Mouse (Mus musculus) heart, postnatal 0 days (tissue): Measurements from ENCODE around the gene Rnase2a. TPM values are rescaled to one million over a fixed set of nuclear protein-coding genes. Genes with fewer than 3 reads are reported as not detected.
"Not testable (repeated sequence)": the region's sequence is repeated elsewhere in the genome, so short reads cannot be mapped to it uniquely, and the experiment has no call there.

ENCODE experiments used
- ATAC-seq: fragments of 200-750 bp; cut with Nextera tagmentation; 2 replicates; pipeline ENCODE4 v1.8.0; 2017; ENCODE audit warnings: low read depth, moderate number of reproducible peaks, moderate library complexity; ENCODE audit not compliant: insufficient read depth
- DNase-seq: peaks from one replicate; pipeline ENCODE4 v3.0.0-alpha.2; 2016; ENCODE audit warnings: low spot score
- H3K27ac ChIP-seq: fragments of 300-500 bp; sonication (generic); 2 replicates; pipeline ENCODE4 v1.5.1; 2014; ENCODE audit warnings: low read depth, mild to moderate bottlenecking
- H3K27me3 ChIP-seq: fragments of 300-500 bp; sonication (generic); 2 replicates; pipeline ENCODE4 v1.6.1; 2014; ENCODE audit warnings: low read length, mixed read lengths; ENCODE audit not compliant: control insufficient read depth, insufficient read depth
- H3K36me3 ChIP-seq: fragments of 300-500 bp; sonication (generic); replicated peaks from 2 replicates; pipeline ENCODE4 v1.6.1; 2014; ENCODE audit warnings: low read length, mixed read lengths; ENCODE audit not compliant: control insufficient read depth, insufficient read depth
- H3K4me1 ChIP-seq: fragments of 300-500 bp; sonication (generic); 2 replicates; pipeline ENCODE4 v1.6.1; 2014; ENCODE audit warnings: antibody characterized with exemption; ENCODE audit not compliant: control insufficient read depth, insufficient read depth
- H3K4me2 ChIP-seq: fragments of 300-500 bp; sonication (generic); 2 replicates; pipeline ENCODE4 v1.6.1; 2014; ENCODE audit warnings: low read depth, mild to moderate bottlenecking, low read length, moderate library complexity
- H3K4me3 ChIP-seq: fragments of 300-500 bp; sonication (generic); 2 replicates; pipeline ENCODE4 v1.5.1; 2014; ENCODE audit warnings: low read depth, low read length
- H3K9ac ChIP-seq: fragments of 300-500 bp; sonication (generic); replicated peaks from 2 replicates; pipeline ENCODE4 v1.6.1; 2014; ENCODE audit warnings: low read depth, low read length, mixed read lengths
- H3K9me3 ChIP-seq: fragments of 300-500 bp; sonication (generic); replicated peaks from 2 replicates; pipeline ENCODE4 v1.6.1; 2016; ENCODE audit warnings: low read length; ENCODE audit not compliant: control insufficient read depth
- CTCF ChIP-seq: IDR thresholded peaks from 2 replicates; pipeline ENCODE4 v1.5.1; 2016; ENCODE audit warnings: antibody characterized with exemption, control low read depth, low read depth
- EP300 ChIP-seq: IDR thresholded peaks from 2 replicates; pipeline ENCODE4 v1.6.1; 2016; ENCODE audit warnings: antibody characterized with exemption, low read depth
- WGBS: fragments of 180-500 bp; shearing (Covaris S2); extraction: QIAGEN DNeasy Blood & Tissue Kit; methylation state at CpG from one replicate; pipeline ENCODE4 v1.1.7; 2014; 5-methylcytosine and 5-hydroxymethylcytosine counted together
- polyA plus RNA-seq: library from polyadenylated mRNA; unstranded; fragments of >200 nt; fragmentation: Nextera tagmentation; extraction: Ambion mirVana; gene quantifications from 2 replicates; pipeline ENCODE4 v1.2.1, GENCODE M21; 2015
- total RNA-seq: library from RNA; depleted of rRNA; stranded (reverse); fragments of >200 nt; gene quantifications from 2 replicates; pipeline ENCODE4 v1.2.3, GENCODE M21; 2014; ENCODE audit warnings: low replicate concordance; rRNA removed

Gene Rnase2a
- total and polyA plus RNA-seq, 2 experiments from 2014 or later: not detected

DNA sequence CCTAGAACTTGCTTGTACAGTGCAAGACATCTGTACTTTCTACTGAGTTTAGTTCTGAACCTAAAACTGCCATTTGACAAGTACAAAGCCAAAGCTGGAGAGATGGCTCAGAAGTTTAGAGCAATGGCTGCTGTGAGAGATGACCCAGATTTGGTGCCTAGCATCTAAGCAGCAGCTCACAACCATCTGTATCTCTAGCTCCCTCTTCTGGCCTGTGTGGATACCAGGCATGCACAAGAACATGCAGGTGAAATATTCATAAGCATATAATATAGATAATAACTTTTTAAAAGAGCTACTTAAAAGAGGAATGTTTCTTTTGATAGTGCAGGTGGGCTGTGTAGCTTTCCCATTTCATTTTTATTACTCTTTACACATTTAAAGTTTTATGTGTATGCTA lies 15.0 kb downstream of the Rnase2a start:
- ATAC-seq (no peak), DNase-seq (peak; percentile 59)
- Histone ChIP-seq H3K9ac (no peak overlapping the region), H3K36me3 (no peaks in the 10 kb centered on the region), H3K4me2 (no peak overlapping the region), H3K9me3 (no peaks in the 10 kb centered on the region), H3K27me3 (no peaks in the 10 kb centered on the region), H3K4me3 (no peak overlapping the region), H3K4me1 (no peaks in the 10 kb centered on the region), H3K27ac (no peak overlapping the region)
- TF ChIP-seq EP300 (no peak), CTCF (peak; percentile 84)

DNA sequence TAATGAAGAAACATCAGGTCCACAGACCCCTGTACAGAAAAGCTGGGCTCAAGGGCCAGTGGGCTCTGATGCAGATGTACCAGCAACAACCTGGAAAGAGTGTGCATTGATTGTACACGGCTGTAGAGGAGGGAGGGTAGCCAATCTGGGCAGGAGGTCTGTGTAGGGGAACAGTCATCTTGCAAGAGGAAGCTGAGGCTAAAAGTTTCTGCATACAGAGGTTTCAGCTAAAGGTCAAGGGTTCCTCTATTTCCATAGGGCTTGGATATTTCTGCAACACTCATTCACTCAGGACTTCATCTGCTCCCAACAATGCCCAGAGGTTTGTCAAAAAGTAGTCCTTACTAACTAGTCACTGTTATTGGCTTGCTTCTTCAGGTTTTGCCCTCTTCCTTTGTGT lies 18.4 kb downstream of the Rnase2a start:
- DNase-seq, H3K4me3 ChIP-seq, H3K4me2 ChIP-seq, H3K36me3 ChIP-seq, ATAC-seq, H3K27ac ChIP-seq, H3K9me3 ChIP-seq, H3K9ac ChIP-seq, H3K27me3 ChIP-seq, H3K4me1 ChIP-seq: not testable (repeated sequence)
- 71% methylated on average over 1 of the region's 1 CpGs for WGBS

DNA sequence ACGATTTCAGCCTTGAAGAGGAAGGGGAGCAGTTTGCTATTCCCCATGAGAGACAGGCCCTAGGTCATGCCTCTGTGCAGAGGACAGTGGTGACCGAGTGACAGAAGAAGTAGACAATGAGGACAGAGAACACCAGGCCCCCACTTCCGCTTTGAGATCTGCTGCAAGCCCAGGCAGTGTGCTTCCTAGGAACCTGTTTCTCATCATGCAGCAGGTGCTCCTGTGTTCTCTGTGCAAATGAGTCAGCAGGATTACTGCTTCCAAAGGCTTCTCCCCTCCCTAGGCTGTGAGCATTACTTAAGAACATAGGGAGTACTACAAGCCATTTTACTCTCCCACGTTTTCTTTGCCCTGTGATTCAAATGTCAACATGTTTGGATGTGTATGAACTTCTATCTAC lies 26.3 kb downstream of the Rnase2a start:
- H3K36me3 ChIP-seq, H3K4me1 ChIP-seq, H3K27me3 ChIP-seq, H3K9me3 ChIP-seq, DNase-seq, ATAC-seq, H3K4me2 ChIP-seq, H3K9ac ChIP-seq, H3K4me3 ChIP-seq, H3K27ac ChIP-seq: not testable (repeated sequence)
- WGBS: 41% methylated on average over 4 of the region's 4 CpGs

DNA sequence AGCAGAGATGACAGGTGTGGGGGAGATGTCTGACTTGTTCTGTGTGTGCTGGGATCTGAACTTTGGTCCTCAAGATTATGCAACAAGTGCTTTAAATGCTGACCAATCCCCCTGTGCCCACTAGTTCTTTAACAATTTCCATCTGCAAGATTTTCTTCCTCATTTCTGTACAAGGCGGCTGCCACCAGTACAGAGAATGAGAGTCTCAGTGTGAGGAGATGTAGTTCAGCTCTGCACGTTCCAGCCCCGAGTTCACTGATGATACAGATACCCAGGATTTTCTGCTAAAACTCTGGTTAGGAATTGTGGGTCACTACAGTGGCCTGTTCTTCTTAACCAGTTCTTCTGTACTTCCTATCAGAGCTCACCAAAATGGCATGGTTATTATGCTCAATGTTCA lies 35.8 kb downstream of the Rnase2a start:
- not testable (repeated sequence) for DNase-seq, H3K9me3 ChIP-seq, H3K27me3 ChIP-seq, H3K9ac ChIP-seq, H3K4me1 ChIP-seq, H3K4me3 ChIP-seq, H3K27ac ChIP-seq, H3K36me3 ChIP-seq, ATAC-seq, H3K4me2 ChIP-seq
- 84% methylated on average over 3 of the region's 3 CpGs for WGBS

Other genes starting within 250 kb of the Rnase2a start
- not detected in 2 replicates for gene Rnase10, start 248.4 kb downstream of the Rnase2a start, total RNA-seq
- gene Rnase10, start 248.4 kb downstream of the Rnase2a start, polyA plus RNA-seq: 0.32 and 0.38 TPM in 2 replicates
- gene Rnase9, start 214.2 kb downstream of the Rnase2a start, total RNA-seq: not detected in 2 replicates
- not detected in 2 replicates for gene Rnase9, start 214.2 kb downstream of the Rnase2a start, polyA plus RNA-seq
- not detected in 2 replicates for gene Rnase11, start 205.9 kb downstream of the Rnase2a start, total RNA-seq
- gene Rnase11, start 205.9 kb downstream of the Rnase2a start, polyA plus RNA-seq: not detected in 2 replicates
- not detected in 2 replicates for gene Rnase12, start 198.5 kb downstream of the Rnase2a start, total RNA-seq
- 0.40 TPM in 1 of 2 replicates, not detected in the other for gene Rnase12, start 198.5 kb downstream of the Rnase2a start, polyA plus RNA-seq
- not detected in 2 replicates for gene Olfr750, start 181.7 kb downstream of the Rnase2a start, total RNA-seq
- not detected in 2 replicates for gene Olfr750, start 181.7 kb downstream of the Rnase2a start, polyA plus RNA-seq
- gene Rnase4, start 165.0 kb downstream of the Rnase2a start, total RNA-seq: 53.3 and 58.1 TPM in 2 replicates
- 29.1 and 32.5 TPM in 2 replicates for gene Rnase4, start 165.0 kb downstream of the Rnase2a start, polyA plus RNA-seq
- gene Ang, start 165.0 kb downstream of the Rnase2a start, total RNA-seq: 9.3 TPM in 1 of 2 replicates, not detected in the other
- gene Ang, start 165.0 kb downstream of the Rnase2a start, polyA plus RNA-seq: 2.6 and 2.9 TPM in 2 replicates
- gene Eddm3b, start 141.7 kb downstream of the Rnase2a start, total RNA-seq: not detected in 2 replicates
- gene Eddm3b, start 141.7 kb downstream of the Rnase2a start, polyA plus RNA-seq: not detected in 2 replicates
- gene Rnase6, start 132.2 kb downstream of the Rnase2a start, total RNA-seq: not detected in 2 replicates
- 0.63 and 0.81 TPM in 2 replicates for gene Rnase6, start 132.2 kb downstream of the Rnase2a start, polyA plus RNA-seq
- gene Rnase1, start 109.3 kb downstream of the Rnase2a start, total RNA-seq: not detected in 2 replicates
- gene Rnase1, start 109.3 kb downstream of the Rnase2a start, polyA plus RNA-seq: 0.23 and 0.67 TPM in 2 replicates
- gene Rnase2b, start 93.9 kb downstream of the Rnase2a start, total RNA-seq: not detected in 2 replicates
- gene Rnase2b, start 93.9 kb downstream of the Rnase2a start, polyA plus RNA-seq: not detected in 2 replicates
- gene Ang2, start 57.0 kb downstream of the Rnase2a start, total RNA-seq: not detected in 2 replicates
- gene Ang2, start 57.0 kb downstream of the Rnase2a start, polyA plus RNA-seq: not detected in 2 replicates
- gene Ear14, start 52.7 kb downstream of the Rnase2a start, total RNA-seq: not detected in 2 replicates
- gene Ear14, start 52.7 kb downstream of the Rnase2a start, polyA plus RNA-seq: not detected in 2 replicates
- not detected in 2 replicates for gene Gm7247, start 105.6 kb upstream of the Rnase2a start, total RNA-seq
- not detected in 2 replicates for gene Gm7247, start 105.6 kb upstream of the Rnase2a start, polyA plus RNA-seq
- not detected in 2 replicates for gene Vmn2r88, start 154.7 kb upstream of the Rnase2a start, total RNA-seq
- not detected in 2 replicates for gene Vmn2r88, start 154.7 kb upstream of the Rnase2a start, polyA plus RNA-seq
- not detected in 2 replicates for gene Vmn2r89, start 195.7 kb upstream of the Rnase2a start, total RNA-seq
- not detected in 2 replicates for gene Vmn2r89, start 195.7 kb upstream of the Rnase2a start, polyA plus RNA-seq